Mouse (Mus musculus) spleen, postnatal 4 days (tissue): Measurements from ENCODE around the gene Csdc2.

Experiments used
- DNase-seq, 2 experiments: peaks; one replicate each; pipeline ENCODE4 v3.0.0; 2022; ENCODE audit warnings: low spot score in 2 of 2

The Csdc2 gene

DNA sequence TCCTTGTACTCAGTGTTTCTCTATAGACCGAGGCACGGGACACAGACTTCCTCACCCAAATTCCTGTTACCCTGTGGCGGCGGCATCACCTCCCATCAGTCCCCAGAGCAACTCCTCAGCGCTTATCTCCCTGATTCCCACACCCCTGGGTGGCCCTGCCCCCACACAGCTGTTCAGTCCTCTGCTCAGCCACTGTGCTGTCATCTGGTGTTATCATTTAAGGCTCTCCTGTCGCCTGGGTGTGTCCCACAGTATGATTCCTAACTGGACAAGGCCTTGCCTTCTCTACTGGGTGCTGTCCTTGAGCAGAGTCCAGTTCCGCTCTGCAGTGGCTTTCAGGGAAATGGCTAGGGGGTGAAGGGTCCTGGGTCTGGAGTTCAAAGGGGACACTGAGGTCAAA lies 54.0 kb downstream of the Csdc2 start:
- peak; percentile 71 to 78 for DNase-seq

DNA sequence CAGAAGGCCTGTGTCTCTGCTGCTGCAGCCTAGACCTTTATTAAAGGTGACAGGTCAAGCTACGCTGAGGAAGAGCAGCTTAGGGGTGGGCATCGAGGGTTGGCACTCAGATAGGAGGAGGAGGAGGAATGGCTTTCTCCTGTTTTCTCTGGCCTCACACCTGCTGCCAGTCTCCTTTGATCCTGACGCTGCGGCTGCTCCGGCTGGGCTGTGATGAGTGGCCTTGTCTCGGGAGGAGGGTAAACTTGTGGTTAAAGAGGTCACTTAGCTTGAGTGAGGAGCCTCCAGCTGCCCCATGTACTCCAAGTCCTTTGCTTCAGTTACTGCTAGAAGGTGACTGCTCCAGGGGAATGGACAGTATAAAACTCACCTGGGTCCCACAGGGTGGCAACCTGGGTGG lies 57.4 kb downstream of the Csdc2 start:
- DNase-seq, result peak in 1 of 2 experiments; percentile 54
